In the genomic region with DNA sequence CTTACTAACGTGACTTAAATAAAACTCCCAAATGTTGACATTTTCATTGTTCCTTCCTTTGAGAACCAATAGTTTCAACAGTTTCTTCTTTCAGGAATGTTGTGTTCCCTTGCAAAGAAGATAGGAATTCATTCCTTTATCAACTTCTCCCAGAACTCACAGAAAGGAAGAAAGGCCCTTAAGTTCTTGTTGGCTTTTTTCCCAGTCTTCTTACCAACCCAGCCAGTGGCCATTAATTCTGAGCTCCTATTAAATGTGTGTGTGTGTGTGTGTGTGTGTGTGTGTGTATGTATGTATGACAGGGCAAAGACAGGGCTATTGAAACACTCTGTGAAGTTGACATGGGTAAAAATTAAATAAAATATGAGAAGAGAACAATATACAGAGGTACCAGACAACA, we compare ENCODE assay signal across 20 mouse cellular contexts.
"Had no signal": no experiment of that assay in that cellular context is flagged by ENCODE, and none has a peak within 500 bp of the region (broad histone marks: within the 10 kb centered on the region; RNA-seq: fewer than 3 reads in every experiment).

No protein-coding gene starts in this region.

- H3K27ac ChIP-seq: left cerebral cortex, adult 2 months; limb, embryonic 13.5 days; liver, embryonic 13.5 days; midbrain, embryonic 10.5 days; midbrain, embryonic 13.5 days; neural tube, embryonic 13.5 days; stomach, embryonic 15.5 days had no signal

- H3K4me2 ChIP-seq: limb, embryonic 13.5 days; liver, embryonic 13.5 days; midbrain, embryonic 13.5 days; neural tube, embryonic 13.5 days; stomach, embryonic 15.5 days had no signal

- DNase-seq: kidney, adult 18-20 months; kidney, adult 9 months; kidney, postnatal 10 days; kidney, postnatal 36 days; layer of hippocampus, postnatal 36 days; liver, embryonic 13.5 days; retina, postnatal 1 day; right cerebral cortex, postnatal 25 days; spleen, adult 18-20 months; thymus, postnatal 25 days had no signal

- H3K27me3 ChIP-seq: limb, embryonic 13.5 days; liver, embryonic 13.5 days; megakaryocyte, embryonic 14.5 days; midbrain, embryonic 13.5 days; neural tube, embryonic 13.5 days; stomach, embryonic 15.5 days had no signal

- ATAC-seq: intestine, embryonic 16.5 days; midbrain, embryonic 13.5 days; midbrain, embryonic 16.5 days had no signal

- H3K9me3 ChIP-seq: limb, embryonic 13.5 days; liver, embryonic 13.5 days; midbrain, embryonic 10.5 days; midbrain, embryonic 13.5 days; neural tube, embryonic 13.5 days; stomach, embryonic 15.5 days had no signal

- H3K36me3 ChIP-seq: limb, embryonic 13.5 days; liver, embryonic 13.5 days; midbrain, embryonic 10.5 days; midbrain, embryonic 13.5 days; neural tube, embryonic 13.5 days; stomach, embryonic 15.5 days had no signal

- H3K4me3 ChIP-seq: left cerebral cortex, adult 2 months; limb, embryonic 13.5 days; liver, embryonic 13.5 days; megakaryocyte, embryonic 14.5 days; midbrain, embryonic 10.5 days; midbrain, embryonic 13.5 days; myocyte; neural tube, embryonic 13.5 days; stomach, embryonic 15.5 days had no signal

- H3K4me1 ChIP-seq: limb, embryonic 13.5 days; liver, embryonic 13.5 days; midbrain, embryonic 10.5 days; midbrain, embryonic 13.5 days; neural tube, embryonic 13.5 days; stomach, embryonic 15.5 days had no signal

- H3K9ac ChIP-seq: limb, embryonic 13.5 days; liver, embryonic 13.5 days; midbrain, embryonic 13.5 days; neural tube, embryonic 13.5 days; stomach, embryonic 15.5 days had no signal
